ENCODE assay signal across 19 mouse cellular contexts in the genomic region with DNA sequence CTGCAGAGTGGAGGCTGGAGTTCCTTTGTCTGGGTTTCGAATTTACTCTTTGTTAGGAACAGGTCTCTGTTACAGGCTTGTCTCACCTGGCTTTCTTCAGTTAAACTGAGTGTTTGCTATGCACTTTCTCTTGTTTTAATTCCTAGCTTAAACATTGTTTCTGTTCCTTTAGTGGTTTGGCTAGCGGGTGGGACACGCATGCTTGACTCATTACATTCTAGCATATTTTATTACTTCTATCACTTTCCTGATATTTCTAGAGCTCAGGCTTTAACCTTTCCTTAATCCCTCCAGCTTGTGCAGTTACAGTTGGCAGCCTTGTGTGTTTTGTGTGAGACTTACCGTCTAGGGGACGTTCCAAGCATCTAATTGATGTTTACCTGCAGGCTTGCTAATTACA.
DNase-seq lines count a peak whose midpoint lies in the region; ATAC-seq and TF ChIP-seq lines count a peak whose summit lies in the region.
"Had no signal": no experiment of that assay in that cellular context is flagged by ENCODE, and none has a peak within 500 bp of the region (broad histone marks: within the 10 kb centered on the region; RNA-seq: fewer than 3 reads in every experiment).

No protein-coding gene starts in this region.

- no peak for ATAC-seq in forebrain, embryonic 14.5 days
- ATAC-seq in kidney, postnatal 0 days (replicated peaks; ENCODE audit: low FRiP score, low read depth) = no peak
- peak; percentile 58 for ATAC-seq in Patski
- ATAC-seq in limb, embryonic 12.5 days (ENCODE audit: insufficient number of reproducible peaks, insufficient read depth, low FRiP score, low TSS enrichment, low read depth) = no peak
- ATAC-seq in frontal cortex, adult (ENCODE audit: low TSS enrichment) = no peak

- in situ Hi-C loops in Patski (cut with MboI; ENCODE audit: low pct_unique_long_range_greater_than_20kb) = loop anchor here (5.0 kb wide), 1 partner anchor 237 kb away; no protein-coding TSS in a partner anchor

- TF ChIP-seq CTCF in kidney, postnatal 0 days (IDR thresholded peaks at IDR 0.05; ENCODE audit: low read depth) = no peak
- TF ChIP-seq CTCF in Patski (IDR thresholded peaks at IDR 0.05) = no peak

- H3K4me3 ChIP-seq in forebrain, embryonic 10.5 days = no peak overlapping the region
- no peak overlapping the region for H3K4me3 ChIP-seq in forebrain, embryonic 14.5 days (ENCODE audit: low read depth, low read length)
- H3K4me3 ChIP-seq in kidney, postnatal 0 days (replicated peaks; ENCODE audit: low read depth, low read length) = no peak overlapping the region
- H3K4me3 ChIP-seq in limb, embryonic 12.5 days (replicated peaks) = no peak overlapping the region
- H3K4me3 ChIP-seq: erythroblast, embryonic 14.5 days; heart, embryonic 15.5 days; hindbrain, embryonic 12.5 days; layer of hippocampus, adult 2 months; megakaryocyte, embryonic 14.5 days; neural tube, embryonic 13.5 days had no signal

- H3K4me1 ChIP-seq in forebrain, embryonic 10.5 days = peaks cover 74% of the 10 kb centered on the region
- H3K4me1 ChIP-seq in forebrain, embryonic 14.5 days (ENCODE audit: control insufficient read depth, insufficient read depth, low read length) = peaks cover 14% of the 10 kb centered on the region
- peaks cover 6% of the 10 kb centered on the region; the same call in 1 of the 2 replicates for H3K4me1 ChIP-seq in kidney, postnatal 0 days (replicated peaks; ENCODE audit: insufficient read depth, low read length)
- peaks cover 36% of the 10 kb centered on the region for H3K4me1 ChIP-seq in limb, embryonic 12.5 days (replicated peaks)
- H3K4me1 ChIP-seq: heart, embryonic 15.5 days had no signal

- H3K27ac ChIP-seq in forebrain, embryonic 10.5 days = peak overlapping the region; percentile 70
- no peak overlapping the region for H3K27ac ChIP-seq in forebrain, embryonic 14.5 days (ENCODE audit: low read depth, low read length)
- H3K27ac ChIP-seq in kidney, postnatal 0 days = no peak overlapping the region
- peak overlapping the region; percentile 31; the same call in 1 of the 2 replicates for H3K27ac ChIP-seq in limb, embryonic 12.5 days
- H3K27ac ChIP-seq: heart, embryonic 15.5 days; hindbrain, embryonic 12.5 days; layer of hippocampus, adult 2 months had no signal

- POLR2A ChIA-PET in Patski (lab: Charles Lee) = no interaction called here

- H3K9ac ChIP-seq in forebrain, embryonic 14.5 days (ENCODE audit: low read length) = no peak overlapping the region
- H3K9ac ChIP-seq in kidney, postnatal 0 days (ENCODE audit: low read depth, low read length) = no peak overlapping the region
- no peak overlapping the region for H3K9ac ChIP-seq in limb, embryonic 12.5 days (replicated peaks)
- H3K9ac ChIP-seq: heart, embryonic 15.5 days; hindbrain, embryonic 12.5 days; neural tube, embryonic 13.5 days had no signal

- H3K4me2 ChIP-seq in forebrain, embryonic 14.5 days (ENCODE audit: low read length) = no peak overlapping the region
- no peak overlapping the region for H3K4me2 ChIP-seq in kidney, postnatal 0 days (ENCODE audit: low read length)
- no peak overlapping the region for H3K4me2 ChIP-seq in limb, embryonic 12.5 days
- H3K4me2 ChIP-seq: heart, embryonic 15.5 days; hindbrain, embryonic 12.5 days; neural tube, embryonic 13.5 days had no signal

- CTCF ChIA-PET in Patski (lab: Charles Lee) = interaction anchor here (0.6 to 2.9 kb wide), 8 partner anchors 10 to 324 kb away, joined by 3 to 10 read pairs (median 4); no protein-coding TSS in a partner anchor

- peaks cover 45% of the 10 kb centered on the region for H3K27me3 ChIP-seq in forebrain, embryonic 10.5 days (ENCODE audit: poor library complexity, severe bottlenecking)
- no peaks in the 10 kb centered on the region for H3K27me3 ChIP-seq in forebrain, embryonic 14.5 days (replicated peaks; ENCODE audit: control insufficient read depth, insufficient read depth, low read length)
- no peaks in the 10 kb centered on the region for H3K27me3 ChIP-seq in kidney, postnatal 0 days (ENCODE audit: insufficient read depth, low read length)
- H3K27me3 ChIP-seq in Patski = no peaks in the 10 kb centered on the region
- no peaks in the 10 kb centered on the region for H3K27me3 ChIP-seq in limb, embryonic 12.5 days
- H3K27me3 ChIP-seq: heart, embryonic 15.5 days; neural tube, embryonic 13.5 days had no signal

- no peak for DNase-seq in forebrain, embryonic 10.5 days (ENCODE audit: extremely low spot score, low spot score)
- no peak for DNase-seq in forebrain, embryonic 14.5 days (ENCODE audit: low spot score)
- peak; percentile 62 for DNase-seq in kidney, postnatal 0 days (ENCODE audit: low spot score)
- DNase-seq in kidney, postnatal 10 days = no peak
- peak; percentile 75 for DNase-seq in Patski (ENCODE audit: low read depth, low spot score)
- no peak for DNase-seq in embryo, embryonic 10.5 days (ENCODE audit: low spot score)
- DNase-seq: adrenal gland, adult 8-10 months; cerebellum, adult 2 months; gastrocnemius, postnatal 36 days; kidney, adult 8-10 months; thymus, adult 2 months had no signal

- no peaks in the 10 kb centered on the region for H3K9me3 ChIP-seq in forebrain, embryonic 10.5 days
- no peaks in the 10 kb centered on the region for H3K9me3 ChIP-seq in forebrain, embryonic 14.5 days (replicated peaks; ENCODE audit: control insufficient read depth, low read length)
- no peaks in the 10 kb centered on the region for H3K9me3 ChIP-seq in kidney, postnatal 0 days (replicated peaks; ENCODE audit: low read length)
- H3K9me3 ChIP-seq in limb, embryonic 12.5 days = no peaks in the 10 kb centered on the region
- H3K9me3 ChIP-seq: heart, embryonic 15.5 days; hindbrain, embryonic 12.5 days; megakaryocyte, embryonic 14.5 days; neural tube, embryonic 13.5 days had no signal

- no peaks in the 10 kb centered on the region for H3K36me3 ChIP-seq in forebrain, embryonic 10.5 days (replicated peaks)
- H3K36me3 ChIP-seq in forebrain, embryonic 14.5 days (ENCODE audit: control insufficient read depth, insufficient read depth, low read length) = no peaks in the 10 kb centered on the region
- no peaks in the 10 kb centered on the region for H3K36me3 ChIP-seq in kidney, postnatal 0 days (ENCODE audit: insufficient read depth, low read length)
- no peaks in the 10 kb centered on the region for H3K36me3 ChIP-seq in limb, embryonic 12.5 days
- H3K36me3 ChIP-seq: heart, embryonic 15.5 days; hindbrain, embryonic 12.5 days; neural tube, embryonic 13.5 days had no signal

- 47% methylated on average over 5 of the region's 5 CpGs for WGBS in forebrain, embryonic 10.5 days
- 22% methylated on average over 5 of the region's 5 CpGs for WGBS in forebrain, embryonic 14.5 days
- WGBS in kidney, postnatal 0 days = 29% methylated on average over 5 of the region's 5 CpGs
- 42% methylated on average over 5 of the region's 5 CpGs for WGBS in limb, embryonic 12.5 days

Comparison
In these comparisons a context has a peak if more than half of its experiments do, and no peak if none do; other contexts are left out.
1. DNase-seq: peak in kidney, postnatal 0 days (single experiment) and Patski (single experiment); none in forebrain, embryonic 10.5 days (single experiment), forebrain, embryonic 14.5 days (single experiment), kidney, postnatal 10 days (single experiment) and embryo, embryonic 10.5 days (single experiment).
2. H3K27ac ChIP-seq: peak in forebrain, embryonic 10.5 days (single experiment) and limb, embryonic 12.5 days (single experiment); none in forebrain, embryonic 14.5 days (single experiment) and kidney, postnatal 0 days (single experiment).